Mouse (Mus musculus) stomach, embryonic 14.5 days (tissue): ENCODE results near the gene Cwf19l2. TPM values are rescaled to one million over a fixed set of nuclear protein-coding genes. Genes with fewer than 3 reads are reported as not detected.
"Not testable (repeated sequence)": the region's sequence is repeated elsewhere in the genome, so short reads cannot be mapped to it uniquely, and the experiment has no call there.

Experiments
- ATAC-seq: fragments of 200-750 bp; cut with Nextera tagmentation; 2 replicates; pipeline ENCODE4 v1.8.0; 2017; ENCODE audit warnings: low read depth, moderate TSS enrichment; ENCODE audit not compliant: insufficient number of reproducible peaks, insufficient read depth, low FRiP score
- H3K27ac ChIP-seq: fragments of 300-500 bp; sonication (generic); 2 replicates; pipeline ENCODE4 v1.5.1; 2014; ENCODE audit warnings: mild to moderate bottlenecking, low read length, moderate library complexity, mixed read lengths
- H3K27me3 ChIP-seq: fragments of 300-500 bp; sonication (generic); 2 replicates; pipeline ENCODE4 v1.6.1; 2014; ENCODE audit warnings: low read length, control low read depth, mixed read lengths; ENCODE audit not compliant: control insufficient read depth, insufficient read depth
- H3K36me3 ChIP-seq: fragments of 300-500 bp; sonication (generic); 2 replicates; pipeline ENCODE4 v1.6.1; 2014; ENCODE audit warnings: mild to moderate bottlenecking, control low read depth, low read length, moderate library complexity, mixed read lengths; ENCODE audit not compliant: control insufficient read depth, insufficient read depth
- H3K4me1 ChIP-seq: fragments of 300-500 bp; sonication (generic); 2 replicates; pipeline ENCODE4 v1.6.1; 2014; ENCODE audit warnings: low read length, control low read depth, mixed read lengths; ENCODE audit not compliant: control insufficient read depth, insufficient read depth
- H3K4me2 ChIP-seq: fragments of 300-500 bp; sonication (generic); replicated peaks from 2 replicates; pipeline ENCODE4 v1.6.1; 2014; ENCODE audit warnings: low read depth, low read length, control low read depth
- H3K4me3 ChIP-seq: fragments of 300-500 bp; sonication (generic); 2 replicates; pipeline ENCODE4 v1.5.1; 2014; ENCODE audit warnings: low read depth, low read length, control low read depth
- H3K9ac ChIP-seq: fragments of 300-500 bp; sonication (generic); replicated peaks from 2 replicates; pipeline ENCODE4 v1.6.1; 2014; ENCODE audit warnings: low read depth, mild to moderate bottlenecking, control low read depth, low read length, moderate library complexity, mixed read lengths
- H3K9me3 ChIP-seq: fragments of 300-500 bp; sonication (generic); 2 replicates; pipeline ENCODE4 v1.6.1; 2016; ENCODE audit warnings: low read depth, low read length, control low read depth; ENCODE audit not compliant: control insufficient read depth
- WGBS: fragments of 180-500 bp; shearing (Covaris S2); extraction: QIAGEN DNeasy Blood & Tissue Kit; methylation state at CpG from one replicate; pipeline ENCODE4 v1.1.7; 2014; 5-methylcytosine and 5-hydroxymethylcytosine counted together
- polyA plus RNA-seq: library from polyadenylated mRNA; unstranded; fragments of >200 nt; fragmentation: Nextera tagmentation; extraction: Ambion mirVana; gene quantifications from 2 replicates; pipeline ENCODE4 v1.2.1, GENCODE M21; 2014

Gene Cwf19l2
- 21.6 and 24.3 TPM in 2 replicates for polyA plus RNA-seq

DNA sequence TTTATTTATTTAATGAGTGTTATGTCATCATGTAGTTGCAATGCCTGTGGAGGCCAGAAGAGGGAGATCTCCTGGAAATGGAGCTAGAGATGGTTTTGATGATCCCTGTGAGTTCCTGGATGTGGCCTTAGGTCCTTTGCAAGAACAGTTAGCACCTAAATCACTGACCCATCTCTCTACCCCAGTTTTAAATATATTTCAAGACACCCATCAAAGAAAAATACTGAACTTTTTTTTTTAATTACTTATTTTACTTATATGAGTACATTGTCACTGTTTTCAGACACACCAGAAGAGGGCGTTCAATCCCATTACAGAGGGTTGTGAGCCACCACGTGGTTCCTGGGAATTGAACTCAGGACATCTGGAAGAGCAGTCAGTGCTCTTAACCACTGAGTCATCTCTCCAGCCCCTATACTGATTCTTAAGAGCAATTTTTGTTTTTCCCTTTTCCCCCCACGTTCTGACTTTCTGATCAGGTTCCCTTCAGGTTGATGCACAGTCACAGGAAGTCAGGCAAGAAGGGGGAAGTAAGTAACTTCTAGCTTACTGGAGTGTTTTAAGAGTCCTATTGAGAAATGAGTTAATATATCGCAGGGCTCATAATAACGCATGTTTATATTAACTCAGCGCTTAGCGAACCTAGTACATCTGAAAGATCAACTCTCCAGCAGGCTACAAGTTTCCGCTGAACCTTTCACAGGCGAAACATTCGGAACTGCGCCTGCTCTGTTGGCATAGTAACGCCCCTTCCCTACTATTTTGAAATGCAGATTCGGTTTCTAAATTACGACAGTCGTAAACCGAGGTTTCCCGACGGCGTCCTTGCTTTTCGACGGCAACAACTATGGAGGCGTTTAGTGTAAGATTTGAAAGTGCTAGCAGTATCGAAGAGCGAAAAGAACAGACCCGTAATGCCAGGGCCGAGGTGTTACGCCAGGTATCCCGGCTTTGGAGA is at the start of gene Cwf19l2:
Cwf19l2 (plus strand) TSS at position 342 of the 958 bp plus-strand sequence.
- Histone ChIP-seq H3K27ac (peak within 1 kb of the TSS; percentile 55), H3K36me3 (no peaks in the 10 kb centered on the region), H3K4me2 (peak within 1 kb of the TSS; percentile 58), H3K9ac (peak within 1 kb of the TSS; percentile 65), H3K9me3 (no peaks in the 10 kb centered on the region), H3K4me1 (no peaks in the 10 kb centered on the region), H3K27me3 (no peaks in the 10 kb centered on the region), H3K4me3 (peak within 1 kb of the TSS; percentile 79)
- ATAC-seq: peak; percentile 93
- WGBS: under 1% methylated on average over 28 of the region's 28 CpGs

GRCm38 (mm10) chr9:3376323-3376722 is 27.1 kb upstream of the Cwf19l2 start:
- ATAC-seq, H3K4me2 ChIP-seq, H3K9ac ChIP-seq, H3K27me3 ChIP-seq, H3K9me3 ChIP-seq, H3K27ac ChIP-seq, H3K36me3 ChIP-seq, H3K4me1 ChIP-seq, H3K4me3 ChIP-seq: not testable (repeated sequence)
- WGBS: 62% methylated on average over 1 of the region's 1 CpGs

GRCm38 (mm10) chr9:3404372-3404771 is 980 bp downstream of the Cwf19l2 start:
- Histone ChIP-seq H3K4me1 (no peaks in the 10 kb centered on the region), H3K27me3 (no peaks in the 10 kb centered on the region), H3K4me2 (peak overlapping the region; percentile 55), H3K36me3 (no peaks in the 10 kb centered on the region), H3K9ac (peak overlapping the region; percentile 65), H3K4me3 (peak overlapping the region; percentile 79), H3K9me3 (no peaks in the 10 kb centered on the region), H3K27ac (peak overlapping the region; percentile 55)
- peak; percentile 24; the same call in 1 of the 2 replicates for ATAC-seq
- WGBS: 1% methylated on average over 13 of the region's 13 CpGs

- H3K27ac ChIP-seq, H3K4me3 ChIP-seq, H3K36me3 ChIP-seq, H3K4me1 ChIP-seq, H3K27me3 ChIP-seq, H3K4me2 ChIP-seq, ATAC-seq, H3K9ac ChIP-seq, H3K9me3 ChIP-seq: not testable (repeated sequence)
- 91% methylated on average over 6 of the region's 6 CpGs for WGBS
Measured at GRCm38 (mm10) chr9:3439555-3440300, 36.3 kb downstream of the Cwf19l2 start.

DNA sequence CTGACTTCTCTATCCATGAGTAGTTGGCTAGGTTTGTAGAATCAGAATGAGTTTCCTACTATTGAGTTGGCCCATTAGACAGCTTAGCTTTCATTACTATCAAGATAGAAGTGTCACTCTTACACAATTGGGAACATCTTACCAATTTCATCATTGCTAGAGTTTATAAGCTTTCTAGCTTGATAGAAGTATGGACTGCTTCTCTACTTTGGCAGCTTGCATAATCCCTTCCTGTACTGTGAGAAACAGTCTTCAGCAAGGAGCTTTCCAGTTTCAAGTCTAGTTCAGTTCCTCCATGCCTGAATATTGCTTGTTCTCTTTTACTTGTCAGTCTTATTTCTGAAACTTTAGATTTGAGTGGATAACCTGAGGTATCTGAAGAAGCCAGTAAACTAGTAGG is 68.5 kb downstream of the Cwf19l2 start:
- H3K4me3 ChIP-seq: no peak overlapping the region
- H3K9me3 ChIP-seq: no peaks in the 10 kb centered on the region
- ATAC-seq: no peak
- no peak overlapping the region for H3K27ac ChIP-seq
- no peaks in the 10 kb centered on the region for H3K4me1 ChIP-seq
- no peak overlapping the region for H3K9ac ChIP-seq
- H3K36me3 ChIP-seq: no peaks in the 10 kb centered on the region; the same call in 1 of the 2 replicates
- H3K27me3 ChIP-seq: no peaks in the 10 kb centered on the region
- H3K4me2 ChIP-seq: no peak overlapping the region

DNA sequence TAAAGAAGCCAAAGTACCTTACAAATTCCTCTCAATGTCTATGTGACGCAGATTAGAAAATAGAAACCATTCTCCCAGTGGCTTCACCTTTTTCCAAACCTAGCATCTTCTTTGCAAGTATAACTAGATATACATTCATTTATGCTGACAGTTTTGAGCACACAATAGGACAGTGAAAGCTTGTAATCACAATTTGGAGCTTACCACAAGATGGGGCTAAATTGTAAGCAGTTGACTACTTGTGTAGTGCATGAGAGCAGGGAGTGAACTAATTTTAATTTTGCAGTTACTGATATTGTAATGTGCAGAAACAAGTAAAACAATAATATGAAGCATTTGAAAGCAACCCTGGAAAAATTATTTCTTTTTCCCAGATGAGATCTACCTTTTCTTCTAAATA is 115.3 kb downstream of the Cwf19l2 start:
- no peak overlapping the region for H3K4me2 ChIP-seq
- no peak overlapping the region for H3K9ac ChIP-seq
- WGBS: 94% methylated on average over 1 of the region's 1 CpGs
- H3K27me3 ChIP-seq: no peaks in the 10 kb centered on the region
- no peak for ATAC-seq
- no peaks in the 10 kb centered on the region for H3K9me3 ChIP-seq
- H3K27ac ChIP-seq: no peak overlapping the region
- no peaks in the 10 kb centered on the region for H3K4me1 ChIP-seq
- no peak overlapping the region for H3K4me3 ChIP-seq
- no peaks in the 10 kb centered on the region for H3K36me3 ChIP-seq

- Histone ChIP-seq H3K4me3 (no peak overlapping the region), H3K4me1 (no peaks in the 10 kb centered on the region), H3K9ac (no peak overlapping the region), H3K4me2 (no peak overlapping the region), H3K27ac (no peak overlapping the region), H3K36me3 (no peaks in the 10 kb centered on the region), H3K9me3 (no peaks in the 10 kb centered on the region), H3K27me3 (no peaks in the 10 kb centered on the region)
- ATAC-seq: no peak
- 87% methylated on average over 1 of the region's 1 CpGs for WGBS
Measured at GRCm38 (mm10) chr9:3519178-3519577, 115.8 kb downstream of the Cwf19l2 start.

DNA sequence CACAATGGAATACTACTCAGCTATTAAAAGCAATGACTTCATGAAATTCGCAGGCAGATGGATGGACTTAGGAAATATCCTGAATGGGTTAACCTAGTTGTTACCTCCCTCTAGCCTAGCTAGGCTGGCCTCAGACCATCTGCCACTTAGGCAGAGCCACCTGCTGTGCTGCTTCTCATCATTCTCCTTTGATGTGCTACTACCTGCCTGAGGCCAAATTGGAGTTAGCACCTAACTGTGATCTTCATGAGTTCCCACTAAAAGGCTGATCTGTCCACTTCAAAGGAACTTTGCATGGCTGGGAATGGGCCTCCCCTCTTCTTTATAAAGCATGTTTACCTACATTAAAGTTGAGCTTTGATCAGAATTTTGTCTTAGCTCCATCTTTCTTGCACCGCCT is 117.6 kb downstream of the Cwf19l2 start:
- H3K27me3 ChIP-seq: no peaks in the 10 kb centered on the region
- WGBS: 78% methylated on average over 2 of the region's 2 CpGs
- no peak overlapping the region for H3K4me2 ChIP-seq
- H3K27ac ChIP-seq: no peak overlapping the region
- no peaks in the 10 kb centered on the region for H3K36me3 ChIP-seq
- H3K9me3 ChIP-seq: no peaks in the 10 kb centered on the region
- ATAC-seq: no peak
- H3K9ac ChIP-seq: no peak overlapping the region
- H3K4me3 ChIP-seq: no peak overlapping the region
- H3K4me1 ChIP-seq: no peaks in the 10 kb centered on the region
